Mouse (Mus musculus): ENCODE data around the gene Mettl18. TPM values are rescaled to one million over a fixed set of nuclear protein-coding genes. Genes with fewer than 3 reads are reported as not detected.

Gene Mettl18
- 5.6 TPM for polyA plus RNA-seq (2014; fragmentation: Illumina TruSeq; extraction: RNeasy Lipid Tissue Mini Kit (QIAGEN cat#74804); ENCODE audit: low read depth, low replicate concordance)

GRCm38 (mm10) chr1:163994721-163995608, at the start of gene Mettl18, which contains the start of gene BC055324:
TSS of gene Mettl18 (plus strand) at chr1:163994889.
TSS of gene BC055324 (minus strand) at chr1:163994796.

Other genes with a start within 250 kb of the Mettl18 start
- 18.9 TPM for gene Kifap3, start 215.3 kb upstream of the Mettl18 start, polyA plus RNA-seq (2014; fragmentation: Illumina TruSeq; extraction: RNeasy Lipid Tissue Mini Kit (QIAGEN cat#74804); ENCODE audit: low read depth, low replicate concordance)
- gene Scyl3, start 65.8 kb upstream of the Mettl18 start, polyA plus RNA-seq (2014; fragmentation: Illumina TruSeq; extraction: RNeasy Lipid Tissue Mini Kit (QIAGEN cat#74804); ENCODE audit: low read depth, low replicate concordance), result 22.0 TPM
- 1.3 TPM for gene BC055324, start 93 bp upstream of the Mettl18 start, polyA plus RNA-seq (2014; fragmentation: Illumina TruSeq; extraction: RNeasy Lipid Tissue Mini Kit (QIAGEN cat#74804); ENCODE audit: low read depth, low replicate concordance)
- gene Sele, start 53.3 kb downstream of the Mettl18 start, polyA plus RNA-seq (2014; fragmentation: Illumina TruSeq; extraction: RNeasy Lipid Tissue Mini Kit (QIAGEN cat#74804); ENCODE audit: low read depth, low replicate concordance), result 0.20 TPM
- gene Sell, start 67.1 kb downstream of the Mettl18 start, polyA plus RNA-seq (2014; fragmentation: Illumina TruSeq; extraction: RNeasy Lipid Tissue Mini Kit (QIAGEN cat#74804); ENCODE audit: low read depth, low replicate concordance), result 1.6 TPM
- gene Selp, start 120.4 kb downstream of the Mettl18 start, polyA plus RNA-seq (2014; fragmentation: Illumina TruSeq; extraction: RNeasy Lipid Tissue Mini Kit (QIAGEN cat#74804); ENCODE audit: low read depth, low replicate concordance), result 5.9 TPM
- 1.5 TPM for gene F5, start 156.9 kb downstream of the Mettl18 start, polyA plus RNA-seq (2014; fragmentation: Illumina TruSeq; extraction: RNeasy Lipid Tissue Mini Kit (QIAGEN cat#74804); ENCODE audit: low read depth, low replicate concordance)